Mouse (Mus musculus) neutrophil, adult 59 days (primary cell): ENCODE results near the gene Gm11487. TPM values are rescaled to one million over a fixed set of nuclear protein-coding genes. Genes with fewer than 3 reads are reported as not detected.

Experiments used
- total RNA-seq, 2 experiments: library from RNA; stranded (reverse); gene quantifications; 1 replicate in 1 of 2; 2 replicates in 1 of 2; pipeline ENCODE4 v1.2.4; 2023

Gm11487 gene
- not detected for total RNA-seq

GRCm38 (mm10) chr4:73404972-73405371, at the start of gene Gm11487:
Gm11487 (minus strand) TSS chr4:73405072.

Other genes starting within 250 kb of the Gm11487 start
- not detected for gene Gm11238, start 202.8 kb upstream of the Gm11487 start, total RNA-seq
- not detected for gene Gm11237, start 217.9 kb upstream of the Gm11487 start, total RNA-seq
- not detected for gene Gm11236, start 233.0 kb upstream of the Gm11487 start, total RNA-seq